Mouse (Mus musculus): Measurements from ENCODE around the gene Zfp383.
A peak's percentile ranks its signal among the peaks of the same experiment; 100 is the strongest.
"Not testable (repeated sequence)": the region's sequence is repeated elsewhere in the genome, so short reads cannot be mapped to it uniquely, and the experiment has no call there.

The Zfp383 gene

GRCm38 (mm10) chr7:29908130-29908950 is at the start of gene Zfp383:
Gene Zfp383, plus strand, starts transcription at chr7:29908223.
- DNase-seq: peak; percentile 91

DNA sequence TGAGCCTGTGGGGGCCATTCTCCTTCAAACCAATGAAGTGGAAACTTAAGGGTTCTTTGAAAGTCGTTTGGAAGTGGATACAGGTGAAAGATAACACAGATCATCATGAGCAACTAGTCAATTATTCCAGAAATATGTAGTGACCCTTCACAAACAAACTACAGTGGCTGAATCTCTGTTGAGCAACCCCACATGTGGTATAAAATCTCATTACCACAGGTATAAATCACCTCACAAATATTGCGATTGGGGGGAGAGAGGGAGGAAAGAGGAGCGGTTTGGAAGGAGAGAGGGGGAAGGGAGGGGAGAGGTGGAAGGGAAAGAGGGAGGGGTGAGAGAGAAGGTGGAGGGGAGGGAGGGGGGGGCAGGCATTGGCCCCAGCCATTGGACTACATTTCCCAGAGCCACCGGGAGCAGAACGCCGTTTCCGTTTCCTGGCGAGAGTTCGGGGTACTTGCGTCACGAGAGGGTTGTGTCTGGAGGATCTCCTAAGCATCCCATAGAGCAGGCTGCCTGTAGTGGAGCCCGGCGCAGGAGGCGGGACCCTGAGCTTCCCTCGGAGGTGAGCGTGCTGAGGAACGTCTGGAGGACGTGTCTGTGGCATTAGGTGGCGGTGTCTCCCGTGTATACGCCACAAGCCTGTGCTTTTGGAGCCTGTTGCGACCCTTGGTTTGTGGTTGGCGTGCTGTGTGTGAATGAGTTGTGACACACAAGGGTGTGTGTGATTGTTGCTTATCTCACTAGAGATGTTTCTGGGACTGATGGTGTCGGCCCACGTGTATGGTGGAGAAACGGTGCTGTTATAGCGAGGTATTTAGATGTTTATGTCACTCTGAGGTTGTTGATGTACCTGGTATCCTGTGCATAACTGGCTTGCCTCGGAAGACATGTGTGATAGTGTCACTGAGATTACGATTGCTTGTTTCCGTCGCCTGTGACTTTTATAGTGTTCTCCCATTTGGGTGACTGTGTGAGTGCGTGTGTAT is 48.2 kb upstream of the Zfp383 start, which contains the start of gene Zfp420:
TSS of gene Zfp420 (plus strand) at position 448 of the 986 bp plus-strand sequence.
- DNase-seq: peak; percentile 94

- DNase-seq: no peak
Observed at GRCm38 (mm10) chr7:29861660-29862059, 46.4 kb upstream of the Zfp383 start.

DNA sequence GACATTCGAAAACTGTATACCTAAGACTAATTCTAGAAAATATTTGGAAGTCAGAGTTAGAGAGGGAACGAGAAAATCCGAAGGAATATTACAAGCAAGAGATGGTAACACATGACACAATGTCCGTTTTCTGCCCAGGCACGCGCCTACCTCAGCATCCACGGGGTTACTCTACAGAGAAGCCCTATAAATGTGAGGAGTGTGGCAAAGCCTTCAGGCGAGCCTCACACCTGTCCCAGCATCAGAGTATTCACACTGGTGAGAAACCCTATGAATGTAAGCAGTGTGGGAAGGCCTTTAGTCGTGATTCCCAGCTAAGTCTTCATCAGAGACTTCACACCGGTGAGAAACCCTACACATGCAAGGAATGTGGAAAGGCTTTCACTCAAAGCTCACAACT is 33.8 kb upstream of the Zfp383 start:
- DNase-seq: no peak

GRCm38 (mm10) chr7:29877561-29877960 is 30.5 kb upstream of the Zfp383 start:
- not testable (repeated sequence) for DNase-seq

GRCm38 (mm10) chr7:29880056-29880455 is 28.0 kb upstream of the Zfp383 start:
- no peak for DNase-seq

- peak; percentile 61 for DNase-seq
Observed at GRCm38 (mm10) chr7:29880916-29881315, 27.1 kb upstream of the Zfp383 start.

DNA sequence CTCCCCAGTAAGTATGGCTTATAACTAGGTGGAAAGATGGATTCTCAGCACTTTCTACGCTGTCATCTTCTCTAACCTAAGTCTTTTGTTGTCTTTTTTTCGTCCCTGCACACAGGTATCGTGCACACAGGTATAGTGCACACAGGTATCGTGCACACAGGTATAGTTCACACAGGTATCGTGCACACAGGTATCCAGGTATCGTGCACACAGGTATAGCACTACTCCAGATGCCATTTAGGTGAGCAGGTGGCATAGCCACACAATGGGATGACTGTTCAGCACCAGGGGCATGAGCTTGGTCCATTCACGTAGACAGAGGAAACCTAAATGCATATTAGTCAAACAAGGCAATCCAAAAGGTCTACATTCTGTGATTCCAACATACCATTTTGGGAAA is 17.5 kb upstream of the Zfp383 start:
- no peak for DNase-seq

GRCm38 (mm10) chr7:29892756-29893155 is 15.3 kb upstream of the Zfp383 start:
- no peak for DNase-seq

- no peak for DNase-seq
Observed at GRCm38 (mm10) chr7:29898351-29898750, 9.7 kb upstream of the Zfp383 start.

DNA sequence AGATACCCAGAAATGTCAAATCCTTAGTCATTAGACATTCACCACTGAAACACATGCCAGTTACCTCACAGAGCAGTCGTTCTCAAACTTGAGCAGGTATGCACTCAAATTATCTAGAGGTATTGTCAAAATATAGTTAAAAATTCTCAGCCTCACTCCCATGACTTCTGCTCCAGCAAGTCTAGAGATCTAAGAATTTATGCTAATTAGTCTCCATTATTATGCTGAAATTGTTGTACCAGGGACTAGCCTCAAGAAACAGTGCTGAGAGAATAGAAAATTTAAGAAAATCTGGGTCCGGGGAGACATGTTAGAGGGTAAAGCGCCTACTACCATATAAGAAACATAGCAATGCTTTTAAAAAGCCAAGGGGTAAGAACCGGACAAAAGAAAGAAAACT is 3.9 kb upstream of the Zfp383 start:
- DNase-seq: no peak

GRCm38 (mm10) chr7:29905966-29906681 is 1.9 kb upstream of the Zfp383 start, which contains the start of gene Zfp27:
Gene Zfp27, minus strand, starts transcription at chr7:29906572.
- peak; percentile 72 for DNase-seq

- DNase-seq: no peak
Observed at GRCm38 (mm10) chr7:29906682-29907058, 1.4 kb upstream of the Zfp383 start.

- DNase-seq: no peak
Observed at GRCm38 (mm10) chr7:29907206-29907605, 817 bp upstream of the Zfp383 start.

DNA sequence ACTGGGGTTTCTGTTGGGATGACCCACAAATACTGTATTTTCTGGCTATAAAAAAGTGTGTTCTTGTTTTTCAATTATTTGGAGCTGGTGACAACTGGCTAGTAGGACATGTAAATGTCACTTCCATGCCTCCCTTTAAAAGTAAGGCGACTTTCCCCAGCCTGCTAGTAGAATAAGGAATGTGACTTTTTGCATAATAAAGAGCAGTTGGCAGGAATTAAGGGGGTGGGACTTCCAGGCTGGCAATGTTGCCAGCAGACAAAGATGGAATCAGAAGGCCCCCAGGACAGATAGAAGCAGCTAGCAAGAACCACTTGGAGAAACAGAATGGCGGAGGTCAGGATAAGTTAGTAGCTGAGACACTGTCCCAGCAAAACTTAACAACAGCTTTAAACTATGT is 2.2 kb downstream of the Zfp383 start:
- peak; percentile 4 for DNase-seq

DNA sequence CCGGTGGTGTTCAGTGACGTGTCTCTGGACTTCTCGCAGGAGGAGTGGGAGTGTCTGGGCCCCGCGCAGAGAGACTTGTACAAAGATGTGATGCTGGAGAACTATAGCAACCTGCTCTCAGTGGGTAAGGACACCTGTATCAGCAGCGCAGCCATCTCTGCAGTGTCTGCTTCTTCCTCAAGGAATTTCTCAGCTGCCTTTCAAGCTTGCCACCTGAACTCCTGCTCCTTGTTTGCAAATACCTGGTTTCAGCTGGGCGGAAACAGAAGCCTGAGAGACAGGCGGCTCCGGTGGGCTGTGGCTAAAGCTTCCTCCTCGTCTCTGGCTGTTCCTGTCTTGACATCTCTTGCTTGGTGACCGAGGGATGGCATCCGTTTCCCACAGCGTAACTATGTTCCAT is 4.1 kb downstream of the Zfp383 start:
- no peak for DNase-seq

DNA sequence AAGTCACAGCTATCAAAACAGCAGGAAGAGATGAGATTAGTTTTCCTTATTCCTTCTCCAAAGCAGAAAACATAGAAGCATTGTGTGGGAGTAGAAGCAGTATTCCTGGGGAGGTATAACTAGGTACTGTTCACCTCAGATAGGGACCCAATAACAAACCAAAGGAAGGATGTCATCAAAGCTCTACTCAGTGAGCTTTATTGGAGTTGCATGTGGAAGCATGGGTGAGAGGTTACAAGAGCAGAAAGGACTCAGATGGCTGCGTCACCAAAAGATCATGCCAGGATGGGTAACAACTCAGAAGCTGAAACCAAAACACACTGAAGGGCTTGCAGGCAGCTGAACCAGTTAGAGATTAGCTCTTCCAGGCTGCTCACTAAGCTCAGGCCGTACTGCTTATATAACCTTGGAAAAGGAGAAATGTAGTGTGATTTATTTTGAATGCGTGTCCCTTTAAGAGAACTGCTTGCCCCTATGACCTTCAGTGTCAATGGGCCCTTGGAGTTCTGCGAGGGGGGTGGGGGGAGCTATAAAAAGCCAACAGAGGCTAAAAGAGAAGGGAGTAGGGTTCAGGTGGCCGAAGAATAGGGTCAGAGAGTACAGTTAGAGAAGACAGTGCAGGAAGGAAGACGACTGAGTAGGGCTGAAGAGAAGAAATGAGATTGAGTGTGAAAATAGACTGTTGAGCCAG is 9.5 kb downstream of the Zfp383 start:
- DNase-seq: no peak

DNA sequence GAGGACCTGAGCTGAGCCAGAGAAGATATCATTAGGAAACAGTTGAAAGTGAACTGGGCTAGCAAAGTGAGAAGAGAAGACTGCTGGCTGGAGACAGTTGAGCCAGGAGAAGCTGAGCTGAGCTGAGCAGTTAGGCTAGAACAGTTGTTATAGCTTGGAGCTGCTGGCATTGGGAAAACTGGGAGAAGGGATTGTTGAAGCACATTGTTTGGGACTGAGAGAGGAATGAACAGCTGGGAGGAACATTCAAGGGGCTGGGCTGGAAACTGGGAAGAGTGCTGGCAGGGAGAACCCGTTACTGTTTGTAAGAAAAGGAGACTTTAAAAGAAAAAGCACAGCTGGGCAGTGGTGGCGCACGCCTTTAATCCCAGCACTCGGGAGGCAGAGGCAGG is 10.0 kb downstream of the Zfp383 start:
- peak; percentile 64 for DNase-seq

DNA sequence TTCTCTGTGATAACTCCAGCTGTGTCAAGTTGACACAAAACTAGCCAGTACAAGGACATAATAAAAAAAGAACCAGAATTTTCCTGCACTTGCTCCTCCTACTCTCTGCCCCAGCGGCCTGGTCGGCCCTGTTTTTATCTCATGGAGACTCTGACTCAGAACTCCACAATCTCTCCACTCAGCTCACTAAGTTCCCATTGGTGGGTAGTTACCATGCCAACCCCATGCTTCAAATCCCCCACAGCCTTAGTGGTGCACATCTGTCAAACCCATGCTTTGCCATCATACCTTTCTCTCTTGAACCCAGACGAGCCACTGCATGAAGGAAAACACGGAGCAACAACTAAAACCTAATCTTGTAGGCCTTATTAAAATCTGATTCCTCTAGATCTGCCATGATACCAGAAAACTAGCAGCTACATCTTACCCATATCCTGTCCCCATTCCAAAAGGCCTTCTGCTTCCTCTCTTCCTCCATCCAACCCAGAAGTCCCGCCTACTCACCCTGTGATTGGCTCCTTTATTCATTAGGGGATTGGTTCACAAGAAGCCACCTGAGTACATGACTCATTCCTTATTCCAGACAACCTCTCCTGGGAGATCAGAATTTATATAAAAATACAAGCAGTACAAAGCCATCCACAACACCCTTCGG is 13.5 kb downstream of the Zfp383 start:
- no peak for DNase-seq

DNA sequence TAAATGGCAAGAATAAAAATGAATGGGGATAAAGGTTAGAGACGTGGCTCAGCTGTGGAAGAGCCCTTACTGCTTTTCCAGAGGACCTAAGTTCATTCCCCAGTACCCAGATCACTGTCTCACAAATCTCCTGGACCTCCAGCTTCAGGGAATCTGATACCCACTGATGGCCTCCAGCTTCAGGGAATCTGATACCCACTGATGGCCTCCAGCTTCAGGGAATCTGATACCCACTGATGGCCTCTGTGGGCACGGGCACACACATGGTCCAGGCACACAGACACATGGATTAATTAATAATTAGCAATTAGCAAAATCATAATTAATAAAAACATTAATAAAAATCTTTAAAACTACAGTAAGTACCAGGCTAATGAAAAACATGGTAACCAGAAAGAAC is 14.8 kb downstream of the Zfp383 start:
- no peak for DNase-seq

- DNase-seq: no peak
Observed at GRCm38 (mm10) chr7:29938856-29939255, 30.8 kb downstream of the Zfp383 start.

DNA sequence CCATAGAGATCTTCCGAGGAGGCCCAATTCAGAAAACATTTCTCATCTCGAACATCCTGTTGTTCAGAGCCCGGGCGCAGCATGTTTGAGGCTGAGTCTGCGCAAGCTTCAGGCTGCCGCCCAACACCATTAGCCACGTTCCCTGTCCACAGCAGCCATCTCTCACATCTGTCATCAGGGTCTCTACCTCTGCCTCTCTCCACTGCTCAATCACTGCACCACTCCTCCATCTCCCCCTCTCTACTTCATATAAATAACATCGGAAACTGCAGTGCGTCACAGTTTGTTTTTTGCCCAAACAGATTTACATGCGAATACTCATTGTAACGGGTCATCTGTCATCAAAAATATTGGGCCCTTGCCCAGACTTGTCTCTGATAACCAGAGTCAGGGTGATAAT is 33.0 kb downstream of the Zfp383 start:
- DNase-seq: peak; percentile 41

Data from lung, postnatal 10 days (tissue).